Mouse (Mus musculus) erythroblast, adult 5-6 weeks (primary cell): ENCODE data around the gene Ndufs2. TPM values are rescaled to one million over a fixed set of nuclear protein-coding genes. Genes with fewer than 3 reads are reported as not detected.

Source experiments
- ATAC-seq: replicated peaks from 2 replicates; pipeline ENCODE4 v1.8.0; 2016; ENCODE audit warnings: moderate number of reproducible peaks, mild to moderate bottlenecking, moderate TSS enrichment, inconsistent platforms; ENCODE audit not compliant: poor library complexity, low FRiP score, severe bottlenecking
- total RNA-seq, 2 experiments: library from RNA; stranded (forward) in 1 of 2; stranded (reverse) in 1 of 2; fragments of 150-400 nt in 1 of 2; fragments of 200-764, 138-1000 nt in 1 of 2; gene quantifications; 2 replicates each; pipeline versions ENCODE4 v1.2.3 to v1.2.4; 2015 to 2017; ENCODE audit warnings: low replicate concordance in 2 of 2

The Ndufs2 gene
- total RNA-seq (2015; ENCODE audit: low replicate concordance) (62.9 and 78.4 TPM in 2 replicates), total RNA-seq (2017; ENCODE audit: low replicate concordance) (48.0 and 62.1 TPM in 2 replicates)

- ATAC-seq, result no peak
Observed at GRCm38 (mm10) chr1:171250680-171251593, at the start of gene Ndufs2. Ndufs2 (minus strand) TSS chr1:171251388.

- ATAC-seq, result no peak
Observed at GRCm38 (mm10) chr1:171298226-171298625, 47.0 kb upstream of the Ndufs2 start.

- 0 out of 2 replicates have a peak, but pooled peaks have one; percentile 3 for ATAC-seq
Observed at GRCm38 (mm10) chr1:171295063-171295402, 43.8 kb upstream of the Ndufs2 start.

GRCm38 (mm10) chr1:171294298-171295062, 43.3 kb upstream of the Ndufs2 start, which contains the start of gene Ufc1:
Ufc1 (minus strand) TSS chr1:171295024.
- ATAC-seq, result peak; percentile 96

- ATAC-seq, result 0 out of 2 replicates have a peak, but pooled peaks have one; percentile 24
Observed at GRCm38 (mm10) chr1:171293906-171294297, 42.7 kb upstream of the Ndufs2 start.

- ATAC-seq, result no peak
Observed at GRCm38 (mm10) chr1:171293351-171293750, 42.2 kb upstream of the Ndufs2 start.

- ATAC-seq, result no peak
Observed at GRCm38 (mm10) chr1:171288328-171288727, 37.1 kb upstream of the Ndufs2 start.

GRCm38 (mm10) chr1:171287136-171288081, 36.2 kb upstream of the Ndufs2 start, which contains the start of gene Usp21:
Usp21 (minus strand) TSS chr1:171287991.
- peak; percentile 96 for ATAC-seq

- no peak for ATAC-seq
Observed at GRCm38 (mm10) chr1:171286517-171286916, 35.3 kb upstream of the Ndufs2 start.

GRCm38 (mm10) chr1:171285096-171285892, 34.1 kb upstream of the Ndufs2 start:
- no peak for ATAC-seq

- ATAC-seq, result no peak
Observed at GRCm38 (mm10) chr1:171284491-171284890, 33.3 kb upstream of the Ndufs2 start.

GRCm38 (mm10) chr1:171283188-171284160, 32.3 kb upstream of the Ndufs2 start:
- ATAC-seq, result no peak

- ATAC-seq, result no peak
Observed at GRCm38 (mm10) chr1:171282086-171282805, 31.1 kb upstream of the Ndufs2 start.

GRCm38 (mm10) chr1:171281528-171281923, 30.3 kb upstream of the Ndufs2 start:
- peak; percentile 60 for ATAC-seq

GRCm38 (mm10) chr1:171280916-171281527, 29.8 kb upstream of the Ndufs2 start, which contains the start of gene Ppox:
Ppox (minus strand) TSS chr1:171281186.
- peak; percentile 82 for ATAC-seq

GRCm38 (mm10) chr1:171280250-171280915, 29.2 kb upstream of the Ndufs2 start:
- ATAC-seq, result peak; percentile 37
